Mouse (Mus musculus): Measurements from ENCODE around the gene Rab14.

The Rab14 gene

DNA sequence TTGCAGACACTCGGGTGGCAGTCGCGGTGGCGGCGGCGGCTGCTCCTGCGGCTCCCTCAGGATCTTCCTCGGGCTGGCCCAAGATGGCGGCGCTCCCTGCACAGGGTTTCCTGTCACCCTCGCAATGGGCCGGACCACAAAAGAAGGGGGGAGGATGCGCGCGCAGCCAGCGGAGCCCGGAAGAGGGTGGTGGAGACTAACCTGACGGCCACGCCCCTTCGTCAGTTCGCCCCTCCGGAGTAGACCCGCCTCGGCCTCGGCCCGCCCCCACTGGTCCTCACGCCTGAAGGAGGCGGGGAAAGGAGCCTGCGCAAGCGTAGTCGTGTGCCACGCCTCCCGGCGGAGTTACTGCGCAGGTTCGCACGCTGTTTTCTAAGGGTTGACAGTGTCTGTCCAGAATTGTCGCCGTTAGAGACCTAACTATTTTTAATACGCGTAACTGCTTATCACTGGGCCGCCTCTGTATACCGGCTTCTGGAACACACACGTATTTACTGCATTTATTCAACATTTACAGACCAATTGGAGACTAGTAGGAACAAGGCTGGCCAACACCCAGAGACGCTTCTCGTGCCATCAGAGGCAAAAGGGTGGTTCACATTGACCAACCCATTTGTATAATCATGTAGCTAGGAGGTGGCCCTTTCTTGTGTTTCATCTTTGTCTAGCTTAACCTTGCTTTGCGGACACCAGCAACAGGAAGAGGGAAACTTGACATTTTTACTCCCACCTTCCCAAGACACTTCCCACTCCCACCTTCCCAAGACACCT is at the start of gene Rab14:
Rab14 (minus strand) TSS at position 223 of the 771 bp plus-strand sequence.
- DNase-seq: peak; percentile 99

- DNase-seq: no peak
These were observed 46.8 kb upstream of the Rab14 start for GRCm38 (mm10) chr2:35247763-35248162.

- DNase-seq: no peak
These were observed 43.3 kb upstream of the Rab14 start for GRCm38 (mm10) chr2:35244241-35244640.

GRCm38 (mm10) chr2:35235021-35235420 is 34.1 kb upstream of the Rab14 start:
- no peak for DNase-seq

DNA sequence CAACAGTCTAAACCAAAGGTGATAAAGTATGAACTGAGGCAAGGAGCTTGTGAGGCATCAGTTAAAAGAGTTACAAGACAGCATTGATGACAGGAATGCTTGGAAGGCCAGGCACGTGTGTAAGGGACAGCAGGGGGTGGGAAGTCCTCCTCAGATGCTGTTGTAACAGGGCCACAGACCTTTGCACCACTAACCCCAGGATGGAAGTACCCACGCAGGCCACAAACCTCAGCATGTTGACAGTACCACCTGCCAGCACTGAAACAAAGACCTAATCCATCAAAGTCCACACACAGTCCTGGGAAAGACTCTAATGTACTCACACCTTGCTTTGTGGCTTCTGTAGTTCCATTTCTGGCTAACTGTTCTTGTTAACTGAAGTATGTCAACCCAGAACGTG is 33.0 kb upstream of the Rab14 start:
- no peak for DNase-seq

DNA sequence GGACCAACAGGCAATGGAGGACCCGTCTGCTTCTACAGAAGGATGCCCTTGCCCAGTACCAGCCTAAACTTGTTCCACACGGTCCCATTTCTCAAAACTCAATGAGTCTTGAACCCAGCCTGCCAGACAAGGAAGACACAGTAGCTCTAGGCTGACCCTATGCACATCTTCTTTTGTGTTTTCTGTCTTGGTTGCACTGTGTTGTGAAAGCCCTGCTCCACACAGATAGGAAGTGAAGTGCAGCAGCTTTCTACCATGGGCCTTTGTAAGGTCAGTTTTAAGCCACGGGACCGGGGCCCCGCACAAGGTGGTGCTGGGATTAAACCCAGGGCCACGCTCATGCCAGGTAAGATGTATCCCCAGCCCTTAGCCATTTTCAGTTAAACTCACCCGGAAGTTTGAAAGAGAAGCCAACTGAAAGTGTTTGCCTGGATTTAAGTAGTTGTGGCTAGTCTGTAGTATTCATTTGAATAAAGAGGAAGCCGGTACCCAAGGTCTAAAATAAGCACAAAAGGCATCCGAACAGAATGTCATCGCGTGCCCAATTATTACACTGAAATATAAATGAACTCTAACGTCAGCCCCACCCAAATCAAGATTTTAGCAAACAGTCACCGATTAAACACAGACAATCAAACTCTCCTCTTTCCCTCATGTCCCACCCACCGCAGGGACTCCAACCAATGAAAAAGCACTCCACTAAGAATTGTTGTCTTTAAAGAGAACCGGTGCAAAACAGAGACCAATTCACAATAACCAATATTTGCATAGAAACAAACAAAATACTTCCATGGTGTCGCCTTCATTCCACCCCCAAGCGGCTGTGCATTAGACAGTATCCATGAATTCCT is 31.9 kb upstream of the Rab14 start:
- DNase-seq: no peak

DNA sequence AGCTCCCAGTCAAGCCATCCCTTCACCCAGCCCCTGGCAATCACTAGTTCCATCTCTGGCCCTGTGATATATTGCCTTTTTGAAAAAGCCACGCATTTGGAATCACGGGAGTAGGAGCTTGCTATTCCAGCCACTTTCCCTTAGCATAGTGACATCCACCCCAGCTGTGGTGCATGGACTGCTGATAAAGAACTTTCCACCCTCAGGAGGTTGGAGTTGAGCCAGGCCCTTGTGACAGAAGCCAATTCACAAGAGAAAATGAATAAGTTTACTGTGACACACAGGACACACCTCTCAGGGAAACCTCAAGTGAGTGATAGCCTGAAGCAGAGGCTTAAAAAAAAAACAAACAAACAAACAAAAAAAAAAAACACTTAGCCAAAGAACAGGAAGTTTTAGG is 31.0 kb upstream of the Rab14 start:
- peak; percentile 44 for DNase-seq

DNA sequence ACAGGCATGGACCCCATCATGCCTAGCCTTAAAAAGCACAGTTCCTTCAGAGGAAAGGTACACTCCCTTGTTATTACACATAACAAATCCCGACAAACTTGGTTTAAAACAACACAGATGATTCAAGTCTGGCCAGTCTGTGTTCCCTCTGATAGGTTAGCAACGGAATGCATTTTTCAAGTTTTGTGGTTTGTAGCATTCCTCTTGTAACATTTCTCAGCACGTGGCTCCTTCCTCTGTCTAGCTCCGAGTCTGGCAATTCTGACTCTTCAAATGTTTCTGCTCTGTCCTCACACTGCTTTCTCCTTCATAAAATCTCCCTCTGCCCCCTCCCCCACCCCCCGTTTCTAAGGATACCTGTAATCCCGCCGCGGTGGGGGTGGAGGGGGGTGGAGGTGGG is 29.3 kb upstream of the Rab14 start:
- no peak for DNase-seq

DNA sequence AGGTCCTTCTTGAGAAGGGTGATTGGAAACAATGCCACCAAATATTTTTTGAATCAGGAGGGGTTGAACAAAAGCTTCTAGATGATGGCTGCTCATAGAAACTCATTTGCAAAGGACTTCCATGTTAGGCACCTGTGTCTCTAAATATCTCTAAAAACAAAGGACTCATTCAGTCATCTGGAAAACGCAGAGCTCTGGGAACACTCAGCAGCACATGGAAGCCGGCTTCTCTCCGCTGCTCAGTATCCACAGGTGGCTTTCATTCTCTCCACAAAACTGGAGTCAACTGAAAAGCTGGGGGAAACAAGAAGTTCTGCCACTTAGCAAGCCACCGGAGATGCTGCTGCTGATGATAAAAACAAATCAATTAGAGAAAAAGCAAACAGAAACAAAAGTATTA is 27.2 kb upstream of the Rab14 start:
- no peak for DNase-seq

- no peak for DNase-seq
These were observed 23.4 kb upstream of the Rab14 start for GRCm38 (mm10) chr2:35224285-35224684.

GRCm38 (mm10) chr2:35222822-35223391 is 22.0 kb upstream of the Rab14 start:
- no peak for DNase-seq

- DNase-seq: no peak
These were observed 17.8 kb upstream of the Rab14 start for GRCm38 (mm10) chr2:35218736-35219135.

DNA sequence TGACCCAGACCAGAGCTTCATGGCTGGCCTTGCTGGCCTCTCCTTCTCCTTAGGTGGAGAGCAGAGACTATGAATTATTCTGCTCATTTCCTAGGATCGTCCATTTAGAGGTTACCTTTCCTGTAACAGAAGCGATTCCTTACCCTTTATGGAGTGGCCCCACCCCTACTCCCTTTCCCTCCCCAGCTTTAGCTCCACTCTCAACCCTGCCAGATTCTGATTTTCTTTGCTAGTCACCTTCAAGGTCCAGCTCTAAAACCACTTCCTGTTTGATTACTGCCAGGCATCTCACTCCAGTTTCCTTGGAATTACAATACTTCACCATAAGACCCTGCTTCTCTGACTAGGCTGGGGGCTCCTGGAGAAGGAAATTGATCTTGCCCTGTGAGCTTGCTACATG is 15.8 kb upstream of the Rab14 start:
- DNase-seq: no peak

DNA sequence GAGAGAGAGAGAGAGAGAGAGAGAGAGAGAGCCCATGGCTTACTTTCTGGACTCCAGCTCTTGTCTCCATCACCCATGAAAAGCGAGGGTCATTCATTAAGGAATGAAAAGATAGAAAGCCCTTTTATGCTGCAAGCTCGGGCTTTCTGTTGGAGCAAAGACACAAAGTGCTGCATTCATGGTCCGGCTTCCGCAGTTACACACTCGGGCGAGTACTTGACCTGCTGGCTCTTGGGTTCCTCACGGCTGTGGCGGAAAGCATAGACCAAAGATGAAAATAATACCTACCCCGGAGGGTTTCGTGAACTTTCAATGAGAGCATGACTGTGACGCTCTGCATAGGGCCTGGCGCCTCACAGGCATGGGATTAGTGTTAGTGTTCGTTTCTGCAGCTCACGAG is 14.4 kb upstream of the Rab14 start:
- DNase-seq: peak; percentile 60

- peak; percentile 92 for DNase-seq
These were observed 14.0 kb upstream of the Rab14 start for GRCm38 (mm10) chr2:35214881-35215358.

DNA sequence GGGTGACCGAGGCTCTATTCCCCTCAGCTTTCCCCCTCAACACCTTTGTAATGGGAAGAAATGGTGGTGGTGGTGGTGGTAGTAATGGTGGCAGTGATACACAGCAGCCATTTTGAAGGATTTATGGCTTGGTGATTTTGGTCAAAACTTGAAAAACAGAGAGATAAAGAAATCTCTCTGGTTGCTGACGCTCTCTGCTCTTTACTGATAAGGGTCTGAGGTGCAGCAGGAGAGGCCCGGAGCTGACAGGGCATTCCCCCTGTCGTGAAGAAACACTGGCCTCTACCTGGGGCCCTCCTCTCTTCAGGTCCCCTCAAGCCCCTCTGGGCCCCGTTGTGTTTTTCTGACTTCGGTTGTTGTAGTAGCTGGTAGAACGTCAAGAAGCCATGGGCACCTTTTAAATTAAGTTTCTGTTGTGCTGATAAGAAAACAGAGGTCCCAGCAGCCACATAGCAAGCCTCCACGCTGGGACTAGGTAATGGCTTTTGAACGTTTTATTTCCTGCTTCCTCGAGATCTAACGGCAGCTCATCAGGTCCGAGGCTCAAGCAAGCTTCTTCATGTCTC is 12.5 kb upstream of the Rab14 start:
- DNase-seq: no peak

DNA sequence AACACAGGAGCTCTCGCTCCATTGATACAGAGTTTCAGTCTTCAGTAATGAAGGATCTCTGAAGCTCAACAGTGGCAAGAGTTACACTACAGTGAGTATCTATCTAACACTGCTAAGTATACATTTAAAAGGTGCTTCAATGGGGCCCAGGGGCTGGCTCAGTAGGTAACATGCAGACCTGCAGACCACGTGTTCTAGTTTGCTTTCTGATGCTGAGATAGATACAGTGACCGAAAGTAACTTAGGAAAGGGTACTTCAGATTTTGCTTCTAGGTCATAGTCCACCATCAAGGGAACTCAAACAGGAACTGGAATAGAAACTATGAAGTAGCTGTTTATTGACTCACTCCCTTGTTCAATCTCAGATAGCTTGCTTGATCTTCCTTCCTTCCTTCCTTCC is 10.8 kb upstream of the Rab14 start:
- no peak for DNase-seq

GRCm38 (mm10) chr2:35208931-35209665 is 8.2 kb upstream of the Rab14 start:
- DNase-seq: no peak

DNA sequence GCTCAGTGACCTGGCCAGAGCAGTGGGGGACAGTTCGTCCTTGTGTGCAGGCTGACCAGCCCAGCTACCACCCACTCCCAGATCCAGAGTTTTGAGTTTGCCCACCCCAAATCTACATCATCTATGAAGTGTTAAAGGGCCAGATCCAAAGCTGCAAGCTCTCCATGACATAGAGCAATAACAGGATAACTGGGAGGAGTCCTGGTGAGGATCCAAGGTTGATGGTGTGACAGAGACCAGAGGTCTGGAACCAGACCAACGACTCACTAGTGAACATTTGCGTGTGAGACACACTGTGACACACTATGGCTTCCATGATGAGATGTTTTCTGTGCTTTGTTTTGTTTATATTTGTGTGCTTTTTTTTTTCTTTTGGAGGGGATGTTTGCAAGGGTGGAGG is 7.1 kb upstream of the Rab14 start:
- DNase-seq: no peak

DNA sequence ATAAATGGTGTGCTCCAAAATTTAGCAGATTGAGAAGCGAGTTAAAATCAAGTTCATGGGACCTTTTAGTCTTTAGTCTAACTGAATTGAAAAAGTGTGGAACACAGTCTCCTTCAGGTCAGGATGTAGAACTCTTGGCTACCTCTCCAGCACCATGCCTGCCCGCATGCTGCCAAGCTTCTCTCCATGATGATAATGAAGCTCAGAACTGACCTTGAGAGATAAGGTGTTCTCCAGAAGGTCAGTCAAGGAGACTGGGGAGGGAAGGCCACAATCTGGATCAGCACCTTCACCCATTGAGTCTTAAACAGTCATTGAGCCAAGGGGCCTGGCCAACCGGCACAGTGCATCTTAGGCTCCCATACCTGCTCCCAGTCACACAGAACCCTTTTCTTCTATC is 5.8 kb upstream of the Rab14 start:
- DNase-seq: no peak

DNA sequence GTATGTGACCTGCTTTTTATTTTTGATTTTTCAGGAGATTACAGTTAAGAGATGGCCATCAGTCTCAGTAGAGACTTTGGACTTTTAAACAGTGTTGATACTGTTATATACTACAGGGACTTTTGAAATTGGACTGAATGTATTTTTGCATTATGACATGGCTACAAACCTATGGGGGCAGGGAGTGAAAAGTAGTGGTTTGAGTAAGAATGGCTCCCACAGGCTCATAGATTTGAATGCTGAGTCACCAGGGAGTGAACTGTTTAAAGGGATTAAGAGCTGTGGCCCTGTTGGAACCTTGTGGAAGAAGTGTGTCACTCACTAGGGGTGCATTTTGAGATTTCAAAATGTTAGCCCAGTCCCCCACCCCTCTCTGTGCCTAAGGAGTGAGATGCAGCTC is 2.8 kb upstream of the Rab14 start:
- DNase-seq: no peak
